Mouse (Mus musculus) MEL (cell line): ENCODE results near the gene Pdzd7. TPM values are rescaled to one million over a fixed set of nuclear protein-coding genes. Genes with fewer than 3 reads are reported as not detected.

Experiments used
- DNase-seq: peaks from one replicate; pipeline ENCODE4 v3.0.0; 2011; ENCODE audit warnings: low read depth, low spot score
- H3K27ac ChIP-seq: 2 replicates; pipeline ENCODE4 v1.5.1; 2012; ENCODE audit warnings: low read depth, mild to moderate bottlenecking, control low read depth, low read length, moderate library complexity; ENCODE audit not compliant: control insufficient read depth
- H3K27me3 ChIP-seq, 2 experiments: fragments of 150-350 bp in 1 of 2; sonication (generic) in 1 of 2; 2 replicates each; pipeline ENCODE4 v1.6.1; 2012; ENCODE audit warnings: low read length in 2 of 2, mild to moderate bottlenecking in 2 of 2, improper control_type of control experiment in 1 of 2, moderate library complexity in 1 of 2; ENCODE audit not compliant: insufficient read depth in 2 of 2, control insufficient read depth in 1 of 2
- H3K36me3 ChIP-seq, 2 experiments: 2 replicates each; pipeline ENCODE4 v1.6.1; 2012 to 2014; ENCODE audit warnings: low read length in 2 of 2, improper control_type of control experiment in 1 of 2, inconsistent platforms in 1 of 2, mild to moderate bottlenecking in 1 of 2; ENCODE audit not compliant: insufficient read depth in 2 of 2, control insufficient read depth in 1 of 2
- H3K4me1 ChIP-seq, 2 experiments: fragments of 150-350 bp in 1 of 2; sonication (generic) in 1 of 2; 2 replicates each; pipeline ENCODE4 v1.6.1; 2012; ENCODE audit warnings: low read length in 2 of 2, improper control_type of control experiment in 1 of 2, mild to moderate bottlenecking in 1 of 2; ENCODE audit not compliant: insufficient read depth in 2 of 2, control insufficient read depth in 1 of 2
- H3K4me3 ChIP-seq, 2 experiments: fragments of 150-350 bp in 1 of 2; sonication (generic) in 1 of 2; 2 replicates each; pipeline ENCODE4 v1.5.1; 2012; ENCODE audit warnings: low read depth in 2 of 2, low read length in 2 of 2, mild to moderate bottlenecking in 2 of 2, moderate library complexity in 2 of 2, control low read depth in 1 of 2, improper control_type of control experiment in 1 of 2; ENCODE audit not compliant: control insufficient read depth in 1 of 2, insufficient read depth in 1 of 2
- H3K79me2 ChIP-seq: 2 replicates; pipeline ENCODE4 v1.6.1; 2012; ENCODE audit warnings: mild to moderate bottlenecking, low read length, moderate library complexity; ENCODE audit not compliant: control insufficient read depth, poor library complexity, insufficient read depth
- H3K9ac ChIP-seq: 2 replicates; pipeline ENCODE4 v1.6.1; 2012; ENCODE audit warnings: low read depth, mild to moderate bottlenecking, control low read depth, low read length, moderate library complexity; ENCODE audit not compliant: control insufficient read depth, poor library complexity, severe bottlenecking
- H3K9me3 ChIP-seq: fragments of 150-350 bp; sonication (generic); replicated peaks from 2 replicates; pipeline ENCODE4 v1.6.1; 2012; ENCODE audit warnings: mild to moderate bottlenecking, low read length, improper control_type of control experiment, moderate library complexity; ENCODE audit not compliant: insufficient read depth
- CHD1 ChIP-seq: IDR thresholded peaks from 2 replicates; pipeline ENCODE4 v1.6.1; 2012; ENCODE audit warnings: low read depth, mild to moderate bottlenecking, inconsistent platforms, low read length, improper control_type of control experiment
- GABPA ChIP-seq: IDR thresholded peaks from 2 replicates; pipeline ENCODE4 v1.6.1; 2012; ENCODE audit warnings: low read depth, mild to moderate bottlenecking, inconsistent platforms, low read length, improper control_type of control experiment, moderate library complexity
- MEF2A ChIP-seq: IDR thresholded peaks from 2 replicates; pipeline ENCODE4 v1.6.1; 2014; ENCODE audit warnings: low read depth, mild to moderate bottlenecking, inconsistent platforms, low read length, improper control_type of control experiment; ENCODE audit not compliant: poor library complexity, insufficient replicate concordance, severe bottlenecking; ENCODE audit errors: extremely low read depth
- MYC ChIP-seq: IDR thresholded peaks from 2 replicates; pipeline ENCODE4 v1.6.1; 2011; ENCODE audit warnings: low read depth, mild to moderate bottlenecking, low read length, improper control_type of control experiment, moderate library complexity
- NELFE ChIP-seq: IDR thresholded peaks from 2 replicates; pipeline ENCODE4 v1.6.1; 2011; ENCODE audit warnings: low read depth, low read length, improper control_type of control experiment
- NRF1 ChIP-seq: IDR thresholded peaks from 2 replicates; pipeline ENCODE4 v1.6.1; 2014; ENCODE audit warnings: low read depth, mild to moderate bottlenecking, inconsistent platforms, low read length, improper control_type of control experiment, moderate library complexity; ENCODE audit not compliant: poor library complexity, insufficient read depth, severe bottlenecking
- POLR2AphosphoS5 ChIP-seq: IDR thresholded peaks from 2 replicates; pipeline ENCODE4 v1.6.1; 2012; ENCODE audit warnings: low read depth, borderline replicate concordance, mild to moderate bottlenecking, inconsistent platforms, low read length, moderate library complexity, mixed read lengths
- RAD21 ChIP-seq: IDR thresholded peaks from 2 replicates; pipeline ENCODE4 v1.6.1; 2011; ENCODE audit warnings: mild to moderate bottlenecking, low read depth, low read length, improper control_type of control experiment
- SMC3 ChIP-seq: IDR thresholded peaks from 2 replicates; pipeline ENCODE4 v1.6.1; 2011; ENCODE audit warnings: low read depth, low read length, improper control_type of control experiment
- ZNF384 ChIP-seq: IDR thresholded peaks from 2 replicates; pipeline ENCODE4 v1.6.1; 2012; ENCODE audit warnings: low read depth, mild to moderate bottlenecking, inconsistent platforms, low read length, improper control_type of control experiment
- polyA plus RNA-seq, 2 experiments: library from polyadenylated mRNA; stranded (reverse) in 1 of 2; unstranded in 1 of 2; fragments of >175 nt in 1 of 2; fragments of >200 nt in 1 of 2; gene quantifications; 2 replicates each; pipeline versions ENCODE4 v1.2.1 to v1.2.4; 2012; ENCODE audit warnings: low replicate concordance in 2 of 2, low read depth in 1 of 2; ENCODE audit not compliant: insufficient read length in 2 of 2, insufficient read depth in 1 of 2, missing spikeins in 1 of 2
- total RNA-seq: library from RNA; depleted of rRNA; stranded (reverse); fragments of 300-350 nt; gene quantifications from 2 replicates; pipeline ENCODE4 v1.2.3, GENCODE M21; 2012

Gene Pdzd7
- total and polyA plus RNA-seq, 3 experiments, result 0.08 to 0.56 TPM; not detected in 1

GRCm38 (mm10) chr19:45046523-45047321 is 1.2 kb upstream of the Pdzd7 start (continued):
- no peak for TF ChIP-seq GABPA
- peak; percentile 61 for TF ChIP-seq NRF1
- no peak for TF ChIP-seq RAD21
- no peak for TF ChIP-seq MEF2A
- TF ChIP-seq SMC3, result peak; percentile 16; the same call in 1 of the 2 replicates
- no peak for TF ChIP-seq NELFE
- no peak for TF ChIP-seq CHD1
- no peak for TF ChIP-seq MYC
- TF ChIP-seq, all 39 proteins: peak for 9

GRCm38 (mm10) chr19:45045236-45045635 is 281 bp downstream of the Pdzd7 start:
- Histone ChIP-seq H3K9me3 (no peaks in the 10 kb centered on the region), H3K4me1 (peaks cover 5 to 13% of the 10 kb centered on the region in 2 experiments; a peak in 3 of 4 replicates), H3K4me3 (no peak overlapping the region), H3K27me3 (peaks cover 7 to 11% of the 10 kb centered on the region in 2 experiments), H3K9ac (no peak overlapping the region), H3K79me2 (no peaks in the 10 kb centered on the region), H3K36me3 (peaks cover 0 to 5% of the 10 kb centered on the region in 2 experiments; a peak in 1 of 4 replicates), H3K27ac (no peak overlapping the region)
- TF ChIP-seq POLR2AphosphoS5, result no peak
- no peak for TF ChIP-seq ZNF384
- TF ChIP-seq CHD1, result no peak
- no peak for TF ChIP-seq NELFE
- no peak for DNase-seq

- Histone ChIP-seq H3K9ac (no peak overlapping the region), H3K4me3 (no peak overlapping the region), H3K9me3 (no peaks in the 10 kb centered on the region), H3K27ac (no peak overlapping the region), H3K4me1 (peaks cover 5 to 13% of the 10 kb centered on the region in 2 experiments; a peak in 3 of 4 replicates), H3K36me3 (peaks cover 0 to 5% of the 10 kb centered on the region in 2 experiments; a peak in 1 of 4 replicates), H3K79me2 (no peaks in the 10 kb centered on the region), H3K27me3 (peaks cover 8 to 11% of the 10 kb centered on the region in 2 experiments)
- DNase-seq, result no peak
- TF ChIP-seq SMC3, result no peak
These were observed 1.1 kb downstream of the Pdzd7 start for GRCm38 (mm10) chr19:45044389-45044927.
